Mouse (Mus musculus) hindbrain, embryonic 11.5 days (tissue): ENCODE results near the gene Cfap298. TPM values are rescaled to one million over a fixed set of nuclear protein-coding genes. Genes with fewer than 3 reads are reported as not detected.
A peak's percentile ranks its signal among the peaks of the same experiment; 100 is the strongest.

Experiments used
- ATAC-seq: fragments of 200-750 bp; cut with Nextera tagmentation; 2 replicates; pipeline ENCODE4 v1.8.0; 2017; ENCODE audit warnings: mild to moderate bottlenecking, moderate TSS enrichment, moderate library complexity; ENCODE audit not compliant: low FRiP score
- DNase-seq: peaks from one replicate; pipeline ENCODE4 v3.0.0-alpha.2; 2015; ENCODE audit warnings: low spot score
- H3K27ac ChIP-seq: fragments of 300-500 bp; sonication (generic); 2 replicates; pipeline ENCODE4 v1.5.1; 2014; ENCODE audit warnings: mild to moderate bottlenecking, low read depth, low read length
- H3K27me3 ChIP-seq: fragments of 300-500 bp; sonication (generic); 2 replicates; pipeline ENCODE4 v1.6.1; 2014; ENCODE audit warnings: mild to moderate bottlenecking, low read length, moderate library complexity, mixed read lengths; ENCODE audit not compliant: control insufficient read depth, insufficient read depth
- H3K36me3 ChIP-seq: fragments of 300-500 bp; sonication (generic); 2 replicates; pipeline ENCODE4 v1.6.1; 2014; ENCODE audit warnings: mild to moderate bottlenecking, low read length, moderate library complexity, mixed read lengths; ENCODE audit not compliant: control insufficient read depth, insufficient read depth
- H3K4me1 ChIP-seq: fragments of 300-500 bp; sonication (generic); replicated peaks from 2 replicates; pipeline ENCODE4 v1.6.1; 2014; ENCODE audit warnings: low read length, mixed read lengths; ENCODE audit not compliant: control insufficient read depth, insufficient read depth
- H3K4me2 ChIP-seq: fragments of 300-500 bp; sonication (generic); replicated peaks from 2 replicates; pipeline ENCODE4 v1.6.1; 2014; ENCODE audit warnings: mild to moderate bottlenecking, low read depth, low read length
- H3K4me3 ChIP-seq: fragments of 300-500 bp; sonication (generic); 2 replicates; pipeline ENCODE4 v1.5.1; 2014; ENCODE audit warnings: low read depth, low read length
- H3K9ac ChIP-seq: fragments of 300-500 bp; sonication (generic); 2 replicates; pipeline ENCODE4 v1.6.1; 2014; ENCODE audit warnings: low read depth, low read length
- H3K9me3 ChIP-seq: fragments of 300-500 bp; sonication (generic); 2 replicates; pipeline ENCODE4 v1.6.1; 2016; ENCODE audit warnings: low read length; ENCODE audit not compliant: control insufficient read depth
- WGBS: fragments of 180-500 bp; shearing (Covaris S2); extraction: QIAGEN DNeasy Blood & Tissue Kit; methylation state at CpG from one replicate; pipeline ENCODE4 v1.1.7; 2014; 5-methylcytosine and 5-hydroxymethylcytosine counted together
- polyA plus RNA-seq: library from polyadenylated mRNA; unstranded; fragments of >200 nt; fragmentation: Nextera tagmentation; extraction: Ambion mirVana; gene quantifications from 2 replicates; pipeline ENCODE4 v1.2.1, GENCODE M21; 2014

Gene Cfap298
- polyA plus RNA-seq, 1 experiment from 2014 or later, result 57.3 TPM

GRCm38 (mm10) chr16:90901364-90901763 lies 33.5 kb downstream of the Cfap298 start:
- Histone ChIP-seq H3K27ac (no peak overlapping the region), H3K4me2 (no peak overlapping the region), H3K27me3 (no peaks in the 10 kb centered on the region; the same call in 1 of the 2 replicates), H3K36me3 (no peaks in the 10 kb centered on the region), H3K9ac (no peak overlapping the region), H3K4me3 (no peak overlapping the region), H3K4me1 (no peaks in the 10 kb centered on the region), H3K9me3 (no peaks in the 10 kb centered on the region)
- ATAC-seq (no peak), DNase-seq (no peak)
- 71% methylated on average over 4 of the region's 4 CpGs for WGBS

GRCm38 (mm10) chr16:90899498-90899897 lies 35.4 kb downstream of the Cfap298 start:
- no peaks in the 10 kb centered on the region for H3K36me3 ChIP-seq
- no peak overlapping the region for H3K9ac ChIP-seq
- 26% methylated on average over 12 of the region's 12 CpGs for WGBS
- DNase-seq (peak; percentile 46), ATAC-seq (no peak)
- no peaks in the 10 kb centered on the region for H3K9me3 ChIP-seq
- no peak overlapping the region for H3K4me2 ChIP-seq
- H3K27ac ChIP-seq, result no peak overlapping the region
- no peaks in the 10 kb centered on the region; the same call in 1 of the 2 replicates for H3K27me3 ChIP-seq
- H3K4me1 ChIP-seq, result no peaks in the 10 kb centered on the region
- H3K4me3 ChIP-seq, result no peak overlapping the region

GRCm38 (mm10) chr16:90897651-90898050 lies 37.3 kb downstream of the Cfap298 start:
- Histone ChIP-seq H3K4me2 (no peak overlapping the region), H3K4me3 (no peak overlapping the region), H3K27ac (no peak overlapping the region), H3K9ac (no peak overlapping the region), H3K9me3 (no peaks in the 10 kb centered on the region), H3K27me3 (no peaks in the 10 kb centered on the region), H3K36me3 (no peaks in the 10 kb centered on the region), H3K4me1 (no peaks in the 10 kb centered on the region)
- 96% methylated on average over 3 of the region's 3 CpGs for WGBS
- ATAC-seq (no peak), DNase-seq (no peak)

GRCm38 (mm10) chr16:90893792-90894191 lies 41.1 kb downstream of the Cfap298 start:
- H3K36me3 ChIP-seq, result no peaks in the 10 kb centered on the region
- no peak overlapping the region for H3K4me3 ChIP-seq
- ATAC-seq (no peak), DNase-seq (no peak)
- no peaks in the 10 kb centered on the region for H3K9me3 ChIP-seq
- H3K4me2 ChIP-seq, result no peak overlapping the region
- no peaks in the 10 kb centered on the region for H3K4me1 ChIP-seq
- WGBS, result 73% methylated on average over 9 of the region's 9 CpGs
- no peak overlapping the region for H3K9ac ChIP-seq
- no peak overlapping the region for H3K27ac ChIP-seq
- H3K27me3 ChIP-seq, result no peaks in the 10 kb centered on the region

GRCm38 (mm10) chr16:90893019-90893418 lies 41.9 kb downstream of the Cfap298 start:
- ATAC-seq (no peak), DNase-seq (no peak)
- Histone ChIP-seq H3K27ac (no peak overlapping the region), H3K4me3 (no peak overlapping the region), H3K27me3 (no peaks in the 10 kb centered on the region), H3K36me3 (no peaks in the 10 kb centered on the region), H3K4me2 (no peak overlapping the region), H3K4me1 (no peaks in the 10 kb centered on the region), H3K9me3 (no peaks in the 10 kb centered on the region), H3K9ac (no peak overlapping the region)
- 79% methylated on average over 7 of the region's 7 CpGs for WGBS

- WGBS, result 68% methylated on average over 8 of the region's 8 CpGs
- no peak for ATAC-seq
Observed at GRCm38 (mm10) chr16:90892081-90892480, 42.8 kb downstream of the Cfap298 start.

GRCm38 (mm10) chr16:90891601-90892000 lies 43.3 kb downstream of the Cfap298 start:
- Histone ChIP-seq H3K27me3 (no peaks in the 10 kb centered on the region), H3K9ac (no peak overlapping the region), H3K4me1 (no peaks in the 10 kb centered on the region), H3K4me2 (no peak overlapping the region), H3K4me3 (no peak overlapping the region), H3K27ac (no peak overlapping the region), H3K9me3 (no peaks in the 10 kb centered on the region), H3K36me3 (no peaks in the 10 kb centered on the region)
- no peak for DNase-seq
- no peak for ATAC-seq
- 77% methylated on average over 14 of the region's 14 CpGs for WGBS

More at GRCm38 (mm10) chr16:90892081-90892480, 42.8 kb downstream of the Cfap298 start:
- Histone ChIP-seq H3K36me3 (no peaks in the 10 kb centered on the region), H3K4me2 (no peak overlapping the region), H3K9me3 (no peaks in the 10 kb centered on the region), H3K27ac (no peak overlapping the region), H3K9ac (no peak overlapping the region), H3K27me3 (no peaks in the 10 kb centered on the region), H3K4me1 (no peaks in the 10 kb centered on the region), H3K4me3 (no peak overlapping the region)
- no peak for DNase-seq

GRCm38 (mm10) chr16:90890683-90891082 lies 44.2 kb downstream of the Cfap298 start:
- no peaks in the 10 kb centered on the region for H3K9me3 ChIP-seq
- ATAC-seq (no peak), DNase-seq (no peak)
- no peaks in the 10 kb centered on the region for H3K27me3 ChIP-seq
- WGBS, result 85% methylated on average over 9 of the region's 9 CpGs
- no peaks in the 10 kb centered on the region for H3K4me1 ChIP-seq
- H3K4me3 ChIP-seq, result no peak overlapping the region
- no peak overlapping the region for H3K4me2 ChIP-seq
- no peak overlapping the region for H3K27ac ChIP-seq
- H3K36me3 ChIP-seq, result no peaks in the 10 kb centered on the region
- no peak overlapping the region for H3K9ac ChIP-seq

GRCm38 (mm10) chr16:90885781-90886565 lies 48.9 kb downstream of the Cfap298 start:
- H3K4me3 ChIP-seq, result no peak overlapping the region
- H3K27ac ChIP-seq, result no peak overlapping the region
- no peaks in the 10 kb centered on the region for H3K9me3 ChIP-seq
- WGBS, result 77% methylated on average over 9 of the region's 9 CpGs
- no peaks in the 10 kb centered on the region for H3K4me1 ChIP-seq
- no peak overlapping the region for H3K4me2 ChIP-seq
- ATAC-seq (no peak), DNase-seq (no peak)
- no peak overlapping the region for H3K9ac ChIP-seq
- no peaks in the 10 kb centered on the region for H3K36me3 ChIP-seq
- H3K27me3 ChIP-seq, result no peaks in the 10 kb centered on the region
